Mouse (Mus musculus): ENCODE results near the gene Clic1.

DNA sequence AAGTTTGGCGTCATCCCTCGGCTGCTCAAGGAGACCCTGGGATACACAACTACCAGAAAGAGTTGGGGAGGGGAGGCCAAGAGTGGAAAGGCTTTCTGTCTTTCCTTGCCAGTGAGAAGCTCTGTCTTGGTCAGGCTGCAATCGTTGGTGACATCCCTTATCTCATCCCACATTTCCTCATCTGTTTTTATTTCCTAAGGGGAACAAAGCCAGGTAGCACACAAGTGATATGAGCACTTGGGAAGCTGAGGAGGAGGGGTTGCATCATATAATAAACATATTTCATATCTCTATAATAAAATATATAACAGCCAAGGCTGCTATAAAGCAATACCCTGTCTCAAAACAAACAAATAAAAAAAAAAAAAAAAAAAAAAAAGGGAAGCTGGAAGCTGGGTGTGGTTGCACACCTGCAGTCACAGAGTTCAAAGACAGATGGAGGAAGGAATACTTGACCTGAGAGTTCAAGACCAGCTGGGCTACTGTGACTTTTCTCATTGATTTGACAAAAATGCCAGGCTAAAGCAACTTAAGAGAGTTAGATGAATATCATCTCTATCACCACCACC, 34.2 kb downstream of the Clic1 start:
- TF ChIP-seq CTCF (IDR thresholded peaks at IDR 0.05; ENCODE audit: control insufficient read depth, insufficient read depth, low read length) (no peak), POLR2A (IDR thresholded peaks at IDR 0.05; ENCODE audit: borderline replicate concordance, control insufficient read depth, low read depth, low read length) (no peak)

All from bone marrow, adult 2 months (tissue).